Mouse (Mus musculus): ENCODE data around the gene Crtc3. TPM values are rescaled to one million over a fixed set of nuclear protein-coding genes. Genes with fewer than 3 reads are reported as not detected.
A peak's percentile ranks its signal among the peaks of the same experiment; 100 is the strongest.

Crtc3 gene
- polyA plus RNA-seq, 1 experiment from 2014 or later = 7.9 TPM

DNA sequence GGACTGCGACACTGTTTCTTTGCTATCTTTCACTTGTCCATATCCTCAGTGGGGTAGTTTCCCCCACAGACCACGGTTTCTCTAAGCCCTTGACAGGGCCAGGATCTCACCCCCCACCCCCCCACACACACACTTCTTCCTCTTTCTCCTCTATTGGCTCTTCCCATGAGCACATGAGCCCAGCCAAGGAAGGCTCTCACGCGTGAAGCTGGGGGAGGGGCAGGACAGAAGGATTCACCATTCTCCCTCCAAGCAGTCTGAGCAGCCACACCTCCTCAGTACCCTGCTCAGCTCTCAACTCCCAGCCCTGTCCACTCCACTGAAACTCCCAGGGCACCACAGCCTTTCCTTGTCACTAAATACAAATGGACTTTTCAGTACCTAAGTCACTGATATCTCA, 47.2 kb downstream of the Crtc3 start:
- no peak overlapping the region for H3K4me3 ChIP-seq (ENCODE audit: low read depth, low read length)
- ATAC-seq = peak; percentile 57; the same call in 1 of the 2 replicates
- no peak overlapping the region for H3K9ac ChIP-seq (ENCODE audit: low read length)
- H3K4me2 ChIP-seq (ENCODE audit: low read length) = no peak overlapping the region
- H3K36me3 ChIP-seq (ENCODE audit: control insufficient read depth, insufficient read depth, low read length) = no peaks in the 10 kb centered on the region
- H3K9me3 ChIP-seq (replicated peaks; ENCODE audit: control insufficient read depth, low read length) = no peaks in the 10 kb centered on the region
- H3K4me1 ChIP-seq (ENCODE audit: control insufficient read depth, insufficient read depth, low read length) = peaks cover 6% of the 10 kb centered on the region
- H3K27me3 ChIP-seq (replicated peaks; ENCODE audit: control insufficient read depth, insufficient read depth, low read length) = no peaks in the 10 kb centered on the region
- H3K27ac ChIP-seq (ENCODE audit: low read depth, low read length) = no peak overlapping the region
- DNase-seq (ENCODE audit: low spot score) = peak; percentile 55
- 10% methylated on average over 4 of the region's 4 CpGs for WGBS

DNA sequence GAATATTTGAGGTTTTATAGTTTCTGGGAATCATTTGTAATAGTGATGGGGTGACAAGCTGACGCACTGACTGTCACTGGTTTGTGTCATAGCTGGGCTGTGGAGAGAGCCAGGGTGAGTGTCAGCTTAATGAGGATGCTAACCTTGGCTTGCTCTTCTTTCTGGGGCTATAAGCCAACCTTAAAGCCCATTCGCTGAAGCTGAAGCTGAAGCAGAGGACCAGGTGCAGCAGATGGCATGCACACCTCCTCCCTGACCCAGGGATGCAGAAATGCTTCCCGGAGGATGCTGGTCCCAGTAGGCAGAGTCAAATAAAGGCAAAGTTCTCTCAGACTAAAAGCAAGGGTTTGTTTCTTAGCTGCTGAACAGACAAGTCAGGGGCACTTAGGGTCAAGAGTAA, 48.7 kb downstream of the Crtc3 start:
- Histone ChIP-seq H3K36me3 (ENCODE audit: control insufficient read depth, insufficient read depth, low read length) (no peaks in the 10 kb centered on the region), H3K4me1 (ENCODE audit: control insufficient read depth, insufficient read depth, low read length) (peaks cover 6% of the 10 kb centered on the region), H3K27me3 (replicated peaks; ENCODE audit: control insufficient read depth, insufficient read depth, low read length) (no peaks in the 10 kb centered on the region), H3K4me3 (ENCODE audit: low read depth, low read length) (no peak overlapping the region), H3K9ac (ENCODE audit: low read length) (no peak overlapping the region), H3K27ac (ENCODE audit: low read depth, low read length) (no peak overlapping the region), H3K9me3 (replicated peaks; ENCODE audit: control insufficient read depth, low read length) (no peaks in the 10 kb centered on the region), H3K4me2 (ENCODE audit: low read length) (no peak overlapping the region)
- WGBS = 83% methylated on average over 3 of the region's 3 CpGs
- DNase-seq (ENCODE audit: low spot score) (no peak), ATAC-seq (no peak)

DNA sequence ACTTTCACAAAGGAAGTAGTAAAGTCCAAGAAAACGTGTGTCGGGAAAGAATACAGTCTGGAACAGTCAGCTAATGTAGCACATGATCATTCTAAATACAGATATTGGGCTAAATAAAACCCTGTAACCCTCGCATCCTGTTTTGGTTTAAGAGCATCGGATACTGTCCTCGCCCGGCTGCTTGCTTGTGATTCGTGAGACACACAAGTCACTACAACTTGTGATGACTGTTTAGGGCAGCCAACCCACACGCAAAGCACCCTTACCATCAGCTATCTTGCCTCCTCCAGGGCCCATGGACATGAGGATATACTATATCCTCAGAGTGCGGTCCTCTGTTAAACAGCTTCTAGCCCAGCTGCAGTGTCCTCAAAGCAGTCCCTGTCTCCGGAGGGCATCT, 50.2 kb downstream of the Crtc3 start:
- H3K4me2 ChIP-seq (ENCODE audit: low read length) = no peak overlapping the region
- H3K9me3 ChIP-seq (replicated peaks; ENCODE audit: control insufficient read depth, low read length) = no peaks in the 10 kb centered on the region
- no peaks in the 10 kb centered on the region for H3K27me3 ChIP-seq (replicated peaks; ENCODE audit: control insufficient read depth, insufficient read depth, low read length)
- no peak overlapping the region for H3K9ac ChIP-seq (ENCODE audit: low read length)
- ATAC-seq (no peak), DNase-seq (ENCODE audit: low spot score) (no peak)
- no peak overlapping the region for H3K27ac ChIP-seq (ENCODE audit: low read depth, low read length)
- H3K4me3 ChIP-seq (ENCODE audit: low read depth, low read length) = no peak overlapping the region
- peaks cover 6% of the 10 kb centered on the region for H3K4me1 ChIP-seq (ENCODE audit: control insufficient read depth, insufficient read depth, low read length)
- no peaks in the 10 kb centered on the region for H3K36me3 ChIP-seq (ENCODE audit: control insufficient read depth, insufficient read depth, low read length)
- WGBS = 87% methylated on average over 10 of the region's 10 CpGs

DNA sequence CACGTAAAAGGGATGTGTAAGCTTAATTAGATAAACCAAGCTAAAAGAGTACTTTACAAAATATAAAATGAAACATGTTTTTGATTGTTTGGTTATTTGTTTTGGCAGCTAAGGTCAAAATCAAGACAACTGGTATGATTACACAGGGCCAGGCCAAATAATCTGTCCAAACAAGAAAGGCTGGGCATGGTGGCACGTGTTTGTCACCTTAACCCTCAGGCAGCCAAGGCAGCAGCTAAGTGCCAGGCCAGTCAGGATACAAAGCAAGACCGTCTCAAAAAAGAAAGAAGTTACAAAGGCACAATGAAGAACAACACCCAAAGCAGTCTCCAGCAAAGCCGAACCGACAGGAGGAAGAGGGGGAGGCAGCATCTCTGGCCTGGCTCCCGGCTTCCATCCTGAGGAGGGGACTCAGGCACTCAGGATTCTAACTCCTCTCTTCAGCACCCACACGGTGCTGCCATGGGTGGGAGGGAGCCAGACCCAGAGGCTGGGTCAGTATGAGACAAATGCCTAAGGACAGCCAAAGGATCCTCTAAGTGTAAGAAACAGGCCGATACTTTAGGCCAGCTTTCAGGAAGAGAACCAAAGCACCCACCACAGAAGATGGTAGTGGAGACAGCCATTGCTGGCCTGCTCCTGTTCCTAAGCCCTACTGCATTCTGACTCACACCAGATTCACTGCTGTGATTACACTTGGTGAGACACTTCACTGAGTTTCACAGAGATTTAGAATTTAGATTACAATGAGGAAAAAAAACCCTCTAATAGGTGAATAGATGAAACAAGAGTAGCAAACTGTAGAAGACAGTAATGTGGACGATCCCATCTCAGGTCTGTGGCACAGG, 51.5 kb downstream of the Crtc3 start:
- H3K4me2 ChIP-seq (ENCODE audit: low read length) = no peak overlapping the region
- peaks cover 6% of the 10 kb centered on the region for H3K4me1 ChIP-seq (ENCODE audit: control insufficient read depth, insufficient read depth, low read length)
- no peak overlapping the region for H3K27ac ChIP-seq (ENCODE audit: low read depth, low read length)
- H3K9me3 ChIP-seq (replicated peaks; ENCODE audit: control insufficient read depth, low read length) = no peaks in the 10 kb centered on the region
- ATAC-seq (no peak), DNase-seq (ENCODE audit: low spot score) (no peak)
- H3K36me3 ChIP-seq (ENCODE audit: control insufficient read depth, insufficient read depth, low read length) = no peaks in the 10 kb centered on the region
- no peak overlapping the region for H3K4me3 ChIP-seq (ENCODE audit: low read depth, low read length)
- no peaks in the 10 kb centered on the region for H3K27me3 ChIP-seq (replicated peaks; ENCODE audit: control insufficient read depth, insufficient read depth, low read length)
- H3K9ac ChIP-seq (ENCODE audit: low read length) = no peak overlapping the region
- 64% methylated on average over 9 of the region's 9 CpGs for WGBS

DNA sequence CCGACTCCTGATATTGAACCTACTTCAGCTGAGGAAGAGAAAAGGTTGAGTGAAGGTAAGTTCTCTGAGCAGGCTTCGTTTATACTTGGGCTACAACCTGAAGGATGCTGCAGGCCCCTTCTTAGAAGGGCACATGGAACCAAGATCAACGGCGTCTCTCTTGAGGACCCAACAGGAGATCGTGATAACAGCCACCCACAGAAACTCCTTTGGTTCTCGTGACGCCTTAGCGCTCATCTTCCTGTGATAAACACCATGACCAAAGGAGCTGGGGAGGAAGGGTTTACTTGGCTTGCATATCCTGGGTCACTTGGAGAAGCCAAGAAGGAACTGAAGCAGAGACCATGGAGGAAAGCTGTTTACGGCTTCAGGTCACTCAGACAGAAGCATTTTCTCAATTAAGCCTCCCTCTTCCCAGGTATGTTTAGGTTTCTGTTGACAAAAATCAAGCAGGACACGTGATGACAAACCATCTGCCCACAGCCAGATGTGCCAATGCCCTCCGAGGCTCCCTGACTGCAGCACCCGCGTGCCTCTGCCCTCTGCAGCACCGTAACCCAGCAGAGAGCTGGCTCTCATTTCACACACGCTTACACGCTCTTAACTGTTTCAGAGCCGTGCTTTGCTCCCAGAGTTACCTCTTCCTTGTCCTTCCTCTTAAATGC, 52.3 kb downstream of the Crtc3 start:
- no peak overlapping the region for H3K4me3 ChIP-seq (ENCODE audit: low read depth, low read length)
- DNase-seq (ENCODE audit: low spot score) (no peak), ATAC-seq (no peak)
- H3K9me3 ChIP-seq (replicated peaks; ENCODE audit: control insufficient read depth, low read length) = no peaks in the 10 kb centered on the region
- no peak overlapping the region for H3K27ac ChIP-seq (ENCODE audit: low read depth, low read length)
- no peak overlapping the region for H3K4me2 ChIP-seq (ENCODE audit: low read length)
- peaks cover 4% of the 10 kb centered on the region for H3K4me1 ChIP-seq (ENCODE audit: control insufficient read depth, insufficient read depth, low read length)
- WGBS = 82% methylated on average over 17 of the region's 17 CpGs
- no peaks in the 10 kb centered on the region for H3K27me3 ChIP-seq (replicated peaks; ENCODE audit: control insufficient read depth, insufficient read depth, low read length)
- H3K36me3 ChIP-seq (ENCODE audit: control insufficient read depth, insufficient read depth, low read length) = no peaks in the 10 kb centered on the region
- no peak overlapping the region for H3K9ac ChIP-seq (ENCODE audit: low read length)

DNA sequence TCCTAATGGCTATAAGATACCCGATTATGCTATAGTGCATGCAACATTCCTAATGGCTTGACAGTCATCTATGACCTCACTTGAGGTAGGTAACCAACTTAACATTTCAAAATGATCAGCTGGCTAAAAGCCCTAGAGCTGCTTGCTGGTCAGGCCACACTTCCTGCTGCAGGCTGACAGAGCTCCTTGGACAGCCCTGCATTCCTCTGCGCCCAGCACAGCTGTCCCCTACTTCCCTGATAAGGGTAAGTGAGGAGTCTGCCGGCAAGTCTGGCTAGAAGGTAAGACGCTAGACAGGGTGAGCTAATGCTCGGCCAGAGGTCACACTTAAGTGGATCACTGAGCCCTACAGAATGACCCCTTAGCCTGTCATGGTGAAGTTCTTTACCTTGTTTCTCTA, 52.8 kb downstream of the Crtc3 start:
- no peak for DNase-seq (ENCODE audit: low spot score)
- no peaks in the 10 kb centered on the region for H3K9me3 ChIP-seq (replicated peaks; ENCODE audit: control insufficient read depth, low read length)
- no peaks in the 10 kb centered on the region for H3K36me3 ChIP-seq (ENCODE audit: control insufficient read depth, insufficient read depth, low read length)
- no peaks in the 10 kb centered on the region; the same call in 1 of the 2 replicates for H3K4me1 ChIP-seq (ENCODE audit: control insufficient read depth, insufficient read depth, low read length)
- H3K27me3 ChIP-seq (replicated peaks; ENCODE audit: control insufficient read depth, insufficient read depth, low read length) = no peaks in the 10 kb centered on the region
- no peak overlapping the region for H3K27ac ChIP-seq (ENCODE audit: low read depth, low read length)
- H3K4me3 ChIP-seq (ENCODE audit: low read depth, low read length) = no peak overlapping the region
- no peak overlapping the region for H3K4me2 ChIP-seq (ENCODE audit: low read length)
- ATAC-seq = no peak
- H3K9ac ChIP-seq (ENCODE audit: low read length) = no peak overlapping the region
- WGBS = 94% methylated on average over 5 of the region's 5 CpGs

DNA sequence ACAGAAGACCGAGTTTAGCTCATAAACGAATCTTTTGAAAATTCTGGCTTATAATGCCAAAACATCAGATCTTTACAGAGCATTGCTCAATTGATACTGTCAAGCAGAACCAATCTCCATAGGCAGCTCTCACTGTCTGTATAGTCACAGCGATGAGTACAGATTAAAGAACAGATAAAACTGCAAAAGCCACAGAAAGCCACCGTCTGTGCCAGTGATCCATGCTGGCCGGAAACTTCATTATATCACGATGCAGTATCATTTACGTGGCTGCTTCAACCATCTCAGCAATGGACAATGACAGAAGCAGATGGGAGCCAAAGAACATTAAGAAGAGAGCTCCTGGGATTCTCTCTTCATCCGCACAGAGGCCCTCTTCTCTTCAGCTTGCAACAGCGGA, 53.9 kb downstream of the Crtc3 start:
- no peak for DNase-seq (ENCODE audit: low spot score)
- 90% methylated on average over 9 of the region's 9 CpGs for WGBS
- no peaks in the 10 kb centered on the region for H3K36me3 ChIP-seq (ENCODE audit: control insufficient read depth, insufficient read depth, low read length)
- H3K27ac ChIP-seq (ENCODE audit: low read depth, low read length) = no peak overlapping the region
- no peaks in the 10 kb centered on the region; the same call in 1 of the 2 replicates for H3K4me1 ChIP-seq (ENCODE audit: control insufficient read depth, insufficient read depth, low read length)
- no peaks in the 10 kb centered on the region for H3K9me3 ChIP-seq (replicated peaks; ENCODE audit: control insufficient read depth, low read length)
- H3K9ac ChIP-seq (ENCODE audit: low read length) = no peak overlapping the region
- no peak for ATAC-seq
- no peak overlapping the region for H3K4me2 ChIP-seq (ENCODE audit: low read length)
- H3K4me3 ChIP-seq (ENCODE audit: low read depth, low read length) = no peak overlapping the region
- no peaks in the 10 kb centered on the region for H3K27me3 ChIP-seq (replicated peaks; ENCODE audit: control insufficient read depth, insufficient read depth, low read length)

DNA sequence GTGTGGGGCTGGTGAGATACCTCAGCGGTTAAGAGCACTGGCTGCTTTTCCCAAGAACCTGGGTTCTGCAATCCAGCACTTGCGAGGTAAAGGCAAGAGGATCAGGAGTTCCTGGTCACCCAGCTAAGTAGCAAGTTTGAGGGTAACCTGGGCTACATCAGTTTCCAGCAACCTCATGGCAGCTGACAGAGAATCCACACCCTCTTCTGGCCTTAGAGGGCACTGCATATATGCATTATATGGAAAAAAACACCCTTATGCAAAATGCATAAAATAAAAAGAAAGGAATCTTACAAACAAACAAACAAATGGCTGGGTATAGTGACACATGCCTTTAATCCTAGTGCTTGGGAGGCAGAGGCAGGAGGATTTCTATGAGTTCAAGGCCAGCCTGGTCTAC, 55.0 kb downstream of the Crtc3 start:
- no peak for ATAC-seq

DNA sequence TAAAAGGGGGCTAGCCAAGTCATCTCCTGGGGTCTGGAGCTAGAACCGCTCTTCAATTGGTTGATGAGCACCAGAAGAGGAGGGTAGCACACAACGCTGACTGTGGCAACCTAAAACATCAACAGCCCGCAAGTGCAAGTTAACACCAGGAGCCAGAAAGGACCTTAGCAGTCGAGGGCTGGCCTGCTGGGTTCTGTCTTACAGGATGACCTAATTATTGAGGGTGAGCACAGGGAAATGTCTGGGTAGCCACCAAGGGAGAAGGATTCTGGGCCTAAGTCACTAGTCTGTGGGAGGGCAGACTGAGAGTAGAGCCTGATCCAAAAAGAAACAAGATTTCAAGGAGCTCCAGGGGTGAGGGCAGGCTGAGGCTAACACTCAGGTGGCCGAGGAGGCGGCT, 56.7 kb downstream of the Crtc3 start:
- DNase-seq (ENCODE audit: low spot score) (no peak), ATAC-seq (no peak)
- H3K9me3 ChIP-seq (replicated peaks; ENCODE audit: control insufficient read depth, low read length) = no peaks in the 10 kb centered on the region
- no peaks in the 10 kb centered on the region for H3K27me3 ChIP-seq (replicated peaks; ENCODE audit: control insufficient read depth, insufficient read depth, low read length)
- no peak overlapping the region for H3K4me3 ChIP-seq (ENCODE audit: low read depth, low read length)
- no peak overlapping the region for H3K27ac ChIP-seq (ENCODE audit: low read depth, low read length)
- no peaks in the 10 kb centered on the region for H3K36me3 ChIP-seq (ENCODE audit: control insufficient read depth, insufficient read depth, low read length)
- no peaks in the 10 kb centered on the region; the same call in 1 of the 2 replicates for H3K4me1 ChIP-seq (ENCODE audit: control insufficient read depth, insufficient read depth, low read length)
- no peak overlapping the region for H3K4me2 ChIP-seq (ENCODE audit: low read length)
- H3K9ac ChIP-seq (ENCODE audit: low read length) = no peak overlapping the region
- 67% methylated on average over 6 of the region's 6 CpGs for WGBS

More for the DNA sequence above, 55.0 kb downstream of the Crtc3 start:
- no peak overlapping the region for H3K9ac ChIP-seq (ENCODE audit: low read length)
- no peaks in the 10 kb centered on the region for H3K36me3 ChIP-seq (ENCODE audit: control insufficient read depth, insufficient read depth, low read length)
- no peak overlapping the region for H3K4me3 ChIP-seq (ENCODE audit: low read depth, low read length)
- H3K27me3 ChIP-seq (replicated peaks; ENCODE audit: control insufficient read depth, insufficient read depth, low read length) = no peaks in the 10 kb centered on the region
- H3K4me2 ChIP-seq (ENCODE audit: low read length) = no peak overlapping the region
- WGBS = 97% methylated on average over 2 of the region's 2 CpGs
- no peaks in the 10 kb centered on the region for H3K9me3 ChIP-seq (replicated peaks; ENCODE audit: control insufficient read depth, low read length)
- H3K27ac ChIP-seq (ENCODE audit: low read depth, low read length) = no peak overlapping the region
- no peaks in the 10 kb centered on the region; the same call in 1 of the 2 replicates for H3K4me1 ChIP-seq (ENCODE audit: control insufficient read depth, insufficient read depth, low read length)
- DNase-seq (ENCODE audit: low spot score) = no peak

Measured in forebrain, embryonic 14.5 days (tissue).